Mouse (Mus musculus) midbrain, embryonic 13.5 days (tissue): ENCODE results near the gene Mettl11b. TPM values are rescaled to one million over a fixed set of nuclear protein-coding genes. Genes with fewer than 3 reads are reported as not detected.

Experiments
- ATAC-seq: fragments of 200-750 bp; cut with Nextera tagmentation; 2 replicates; pipeline ENCODE4 v1.8.0; 2017; ENCODE audit warnings: mild to moderate bottlenecking, moderate TSS enrichment, moderate library complexity
- H3K27ac ChIP-seq: fragments of 300-500 bp; sonication (generic); 2 replicates; pipeline ENCODE4 v1.5.1; 2015; ENCODE audit warnings: inconsistent platforms, mild to moderate bottlenecking, moderate library complexity
- H3K27me3 ChIP-seq: fragments of 300-500 bp; sonication (generic); 2 replicates; pipeline ENCODE4 v1.6.1; 2015; ENCODE audit warnings: mild to moderate bottlenecking, inconsistent platforms
- H3K36me3 ChIP-seq: fragments of 300-500 bp; sonication (generic); 2 replicates; pipeline ENCODE4 v1.6.1; 2015; ENCODE audit warnings: mild to moderate bottlenecking, inconsistent platforms
- H3K4me1 ChIP-seq: fragments of 300-500 bp; sonication (generic); replicated peaks from 2 replicates; pipeline ENCODE4 v1.6.1; 2015; ENCODE audit warnings: inconsistent platforms
- H3K4me2 ChIP-seq: fragments of 300-500 bp; sonication (generic); replicated peaks from 2 replicates; pipeline ENCODE4 v1.6.1; 2015; ENCODE audit warnings: moderate library complexity, mild to moderate bottlenecking, inconsistent platforms
- H3K4me3 ChIP-seq: fragments of 300-500 bp; sonication (generic); replicated peaks from 2 replicates; pipeline ENCODE4 v1.5.1; 2015; ENCODE audit warnings: mild to moderate bottlenecking, inconsistent platforms
- H3K9ac ChIP-seq: fragments of 300-500 bp; sonication (generic); replicated peaks from 2 replicates; pipeline ENCODE4 v1.6.1; 2015; ENCODE audit warnings: mild to moderate bottlenecking, inconsistent platforms
- H3K9me3 ChIP-seq: fragments of 300-500 bp; sonication (generic); 2 replicates; pipeline ENCODE4 v1.6.1; 2016; ENCODE audit warnings: mild to moderate bottlenecking, inconsistent platforms
- WGBS: fragments of 180-500 bp; shearing (Covaris S2); methylation state at CpG from one replicate; pipeline ENCODE4 v1.1.7; 2015; 5-methylcytosine and 5-hydroxymethylcytosine counted together
- polyA plus RNA-seq: library from polyadenylated mRNA; unstranded; fragments of >200 nt; fragmentation: Nextera tagmentation; extraction: Ambion mirVana; gene quantifications from 2 replicates; pipeline ENCODE4 v1.2.1, GENCODE M21; 2015

Gene Mettl11b
- polyA plus RNA-seq, 1 experiment from 2014 or later: 0.39 TPM

DNA sequence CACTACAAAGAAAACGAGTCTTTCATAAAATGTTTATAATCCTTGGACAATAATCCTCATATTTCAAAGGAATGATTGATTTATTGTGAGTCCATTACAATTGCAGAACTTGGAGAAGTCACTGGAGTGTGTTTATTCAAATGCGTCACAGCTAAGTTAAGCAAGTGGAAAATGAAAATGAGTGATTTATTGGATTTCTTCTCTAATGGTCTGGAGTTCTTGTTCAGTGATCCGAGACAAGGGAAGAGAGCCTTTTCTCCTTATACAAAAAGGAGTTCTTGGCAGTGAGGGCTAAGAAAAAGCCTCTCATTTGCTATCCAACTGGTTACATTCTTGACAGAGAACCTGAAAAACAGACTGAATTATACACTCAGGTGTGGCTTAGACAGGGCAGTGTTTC is 42.9 kb downstream of the Mettl11b start:
- ATAC-seq: no peak
- no peak overlapping the region for H3K4me3 ChIP-seq
- 61% methylated on average over 3 of the region's 3 CpGs for WGBS
- no peaks in the 10 kb centered on the region for H3K4me1 ChIP-seq
- no peak overlapping the region for H3K9ac ChIP-seq
- H3K27ac ChIP-seq: no peak overlapping the region
- no peak overlapping the region for H3K4me2 ChIP-seq
- H3K27me3 ChIP-seq: no peaks in the 10 kb centered on the region
- no peaks in the 10 kb centered on the region for H3K36me3 ChIP-seq
- H3K9me3 ChIP-seq: no peaks in the 10 kb centered on the region

DNA sequence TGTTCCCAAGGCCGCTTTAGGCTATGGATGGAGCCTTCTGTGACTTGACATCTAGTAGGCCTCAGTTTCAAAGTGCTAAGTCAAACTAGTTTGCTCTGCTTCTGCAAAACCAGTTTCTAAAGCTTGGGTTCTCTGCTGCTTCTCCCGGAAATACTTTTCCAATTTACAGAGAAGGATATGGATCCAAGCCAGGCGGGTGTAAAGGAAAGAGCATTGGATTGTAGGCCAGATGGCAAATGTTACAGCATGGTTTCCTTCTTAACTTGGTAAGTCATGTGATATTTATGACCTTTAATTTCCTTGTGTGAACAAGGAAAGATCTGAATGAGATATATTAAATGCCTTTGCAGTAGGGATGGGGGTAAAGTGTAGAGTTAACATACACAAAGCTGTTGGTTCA is 52.2 kb downstream of the Mettl11b start:
- Histone ChIP-seq H3K4me2 (no peak overlapping the region), H3K4me1 (no peaks in the 10 kb centered on the region), H3K27me3 (no peaks in the 10 kb centered on the region), H3K9ac (no peak overlapping the region), H3K4me3 (no peak overlapping the region), H3K36me3 (no peaks in the 10 kb centered on the region), H3K9me3 (no peaks in the 10 kb centered on the region), H3K27ac (no peak overlapping the region)
- WGBS: 97% methylated on average over 3 of the region's 3 CpGs
- no peak for ATAC-seq

DNA sequence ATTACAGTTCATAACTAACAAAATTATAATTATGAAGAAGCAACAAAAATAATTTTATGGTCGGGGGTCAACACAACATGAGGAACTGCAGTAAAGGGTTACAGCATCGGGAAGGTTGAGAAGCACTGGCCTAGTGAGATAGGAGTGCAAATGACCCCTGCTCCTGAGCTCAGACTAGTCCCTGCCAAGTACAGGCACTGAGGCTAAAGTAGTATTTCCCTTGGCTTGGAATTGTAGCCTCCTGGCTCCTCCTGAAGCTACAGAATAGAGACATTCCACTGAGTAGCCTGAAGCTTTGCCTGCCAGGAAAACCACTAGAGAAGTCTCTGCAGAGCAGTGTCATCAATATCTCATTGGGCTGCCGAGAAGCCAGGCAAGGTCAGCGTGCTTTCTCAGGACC is 53.7 kb downstream of the Mettl11b start:
- Histone ChIP-seq H3K27me3 (no peaks in the 10 kb centered on the region), H3K36me3 (no peaks in the 10 kb centered on the region), H3K4me2 (no peak overlapping the region), H3K9me3 (no peaks in the 10 kb centered on the region), H3K4me1 (no peaks in the 10 kb centered on the region), H3K27ac (no peak overlapping the region), H3K9ac (no peak overlapping the region), H3K4me3 (no peak overlapping the region)
- 89% methylated on average over 4 of the region's 4 CpGs for WGBS
- no peak for ATAC-seq

DNA sequence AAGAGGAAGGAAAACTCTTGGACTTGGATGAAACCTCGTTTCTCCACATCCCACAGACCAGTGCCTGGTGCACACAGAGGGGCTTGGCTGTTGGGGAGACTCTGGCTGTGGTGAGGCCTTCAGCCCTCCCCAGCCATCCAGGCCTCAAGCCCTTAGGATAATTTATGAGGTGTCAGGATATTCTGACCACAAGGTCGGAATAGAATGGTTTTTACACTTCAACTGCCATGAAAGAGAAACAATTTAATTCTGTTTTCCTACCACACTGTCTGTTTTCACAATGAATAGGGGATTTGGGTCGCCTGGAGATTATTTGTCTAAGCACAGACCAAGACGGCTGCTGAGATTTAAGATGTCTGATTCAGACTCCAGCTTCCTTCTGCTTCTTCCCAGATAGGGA is 54.3 kb downstream of the Mettl11b start:
- no peak overlapping the region for H3K4me2 ChIP-seq
- ATAC-seq: no peak
- no peaks in the 10 kb centered on the region for H3K4me1 ChIP-seq
- no peak overlapping the region for H3K9ac ChIP-seq
- no peaks in the 10 kb centered on the region for H3K27me3 ChIP-seq
- WGBS: 25% methylated on average over 4 of the region's 4 CpGs
- H3K36me3 ChIP-seq: no peaks in the 10 kb centered on the region
- H3K27ac ChIP-seq: no peak overlapping the region
- H3K9me3 ChIP-seq: no peaks in the 10 kb centered on the region
- no peak overlapping the region for H3K4me3 ChIP-seq

DNA sequence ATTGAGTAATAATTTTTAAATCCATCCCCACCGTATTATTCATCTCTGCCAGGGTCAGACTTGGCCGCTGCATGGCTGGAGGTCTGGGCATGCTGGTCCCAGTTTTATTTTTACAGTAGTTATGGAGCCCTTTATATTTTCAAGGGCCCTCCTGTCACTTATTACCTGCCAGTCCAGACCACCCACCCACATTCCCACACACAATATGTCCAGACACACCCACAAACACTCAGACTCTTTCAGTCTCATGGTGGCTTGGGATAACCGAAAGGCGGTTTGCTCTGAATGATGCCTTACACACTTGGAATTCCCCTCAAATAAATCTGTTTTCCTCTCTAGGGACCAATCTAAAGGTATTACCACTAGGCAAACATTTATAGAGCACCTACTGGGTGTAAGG is 55.1 kb downstream of the Mettl11b start:
- Histone ChIP-seq H3K4me3 (no peak overlapping the region), H3K27ac (no peak overlapping the region), H3K9ac (no peak overlapping the region), H3K36me3 (no peaks in the 10 kb centered on the region), H3K4me2 (no peak overlapping the region), H3K9me3 (no peaks in the 10 kb centered on the region), H3K4me1 (no peaks in the 10 kb centered on the region), H3K27me3 (no peaks in the 10 kb centered on the region)
- ATAC-seq: no peak
- 88% methylated on average over 4 of the region's 4 CpGs for WGBS

DNA sequence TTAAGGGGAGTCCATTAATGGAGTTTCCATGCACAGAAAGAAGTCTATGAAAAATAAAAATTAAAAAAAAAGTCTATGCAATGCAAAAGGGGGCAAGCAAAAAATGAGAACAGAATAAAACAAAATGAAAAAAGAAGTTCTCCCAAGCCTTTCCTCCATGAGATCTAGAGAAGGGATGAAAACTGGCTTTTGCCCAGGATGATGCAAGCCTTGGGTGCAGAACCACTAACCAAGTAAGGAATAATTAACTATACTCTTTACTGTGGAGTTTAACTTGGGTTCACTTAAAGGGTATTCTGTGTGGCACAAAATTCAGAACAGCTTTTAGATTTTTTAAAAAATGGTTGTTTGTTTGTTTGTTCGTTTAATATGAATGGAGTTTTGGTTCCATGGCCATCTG is 62.6 kb downstream of the Mettl11b start:
- H3K4me2 ChIP-seq: no peak overlapping the region
- no peaks in the 10 kb centered on the region for H3K4me1 ChIP-seq
- H3K36me3 ChIP-seq: no peaks in the 10 kb centered on the region
- no peaks in the 10 kb centered on the region for H3K9me3 ChIP-seq
- no peak for ATAC-seq
- no peak overlapping the region for H3K4me3 ChIP-seq
- 89% methylated on average over 1 of the region's 1 CpGs for WGBS
- H3K27ac ChIP-seq: no peak overlapping the region
- no peak overlapping the region for H3K9ac ChIP-seq
- H3K27me3 ChIP-seq: no peaks in the 10 kb centered on the region

DNA sequence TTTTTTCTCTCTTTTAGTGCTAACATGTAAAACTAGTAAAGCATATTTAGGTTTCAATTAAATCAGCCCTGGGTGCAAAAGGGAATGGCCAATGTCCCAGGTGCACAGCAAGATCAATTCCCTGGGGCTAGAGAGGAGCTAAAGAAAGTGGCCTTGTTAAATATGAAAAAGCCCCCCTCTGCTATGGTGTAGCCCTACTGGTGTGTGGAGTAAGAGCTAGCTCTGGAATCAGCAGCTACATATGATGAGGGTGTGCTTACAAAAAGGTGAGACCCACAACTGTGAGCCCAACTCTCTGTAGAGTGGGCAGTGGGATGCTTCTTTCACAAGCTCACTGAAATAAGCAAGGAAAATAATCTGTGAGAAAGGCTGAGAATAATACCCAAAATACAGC is 66.5 kb downstream of the Mettl11b start:
- H3K9me3 ChIP-seq: no peaks in the 10 kb centered on the region
- no peak overlapping the region for H3K27ac ChIP-seq
- H3K4me3 ChIP-seq: no peak overlapping the region
- H3K9ac ChIP-seq: no peak overlapping the region
- no peak overlapping the region for H3K4me2 ChIP-seq
- no peaks in the 10 kb centered on the region for H3K27me3 ChIP-seq
- no peaks in the 10 kb centered on the region for H3K36me3 ChIP-seq
- H3K4me1 ChIP-seq: no peaks in the 10 kb centered on the region
- no peak for ATAC-seq

DNA sequence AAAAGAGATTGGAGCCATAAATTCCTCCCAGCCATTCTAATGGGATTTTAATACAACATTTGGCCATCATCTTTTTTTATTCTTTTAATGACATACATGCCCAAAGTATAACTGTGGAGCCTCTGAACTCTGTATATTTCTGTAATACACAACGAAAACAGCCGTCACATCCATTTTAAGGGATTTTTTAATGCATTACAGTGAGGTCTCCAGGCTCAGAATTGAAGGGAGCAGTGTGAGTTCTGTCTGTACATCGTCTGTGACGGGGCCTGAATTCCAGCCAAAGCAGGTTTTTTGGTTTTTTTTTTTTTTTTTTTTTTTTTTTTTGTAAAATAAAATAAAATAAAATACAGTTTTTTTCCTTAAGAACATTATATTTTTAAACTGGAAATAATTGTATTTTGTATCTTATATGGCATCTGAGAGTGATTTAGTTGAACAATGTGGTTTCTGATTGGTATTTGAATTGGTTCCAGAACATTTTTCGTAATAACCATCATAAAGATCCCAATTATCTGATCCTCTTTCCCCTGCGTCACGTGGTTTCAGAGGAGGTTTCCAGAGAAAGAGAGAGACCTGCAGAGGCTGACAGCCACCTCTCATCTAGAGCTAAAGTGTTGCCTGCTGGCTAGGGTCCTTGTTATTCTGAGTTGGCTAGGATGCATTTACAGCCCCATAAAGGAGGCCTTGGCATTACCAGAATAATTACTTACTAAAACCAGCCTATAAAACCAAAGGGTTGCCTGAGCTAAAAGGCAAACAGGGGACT is 67.1 kb downstream of the Mettl11b start:
- Histone ChIP-seq H3K4me1 (no peaks in the 10 kb centered on the region), H3K36me3 (no peaks in the 10 kb centered on the region), H3K27ac (no peak overlapping the region), H3K9ac (no peak overlapping the region), H3K9me3 (no peaks in the 10 kb centered on the region), H3K27me3 (no peaks in the 10 kb centered on the region), H3K4me3 (no peak overlapping the region), H3K4me2 (no peak overlapping the region)
- 77% methylated on average over 7 of the region's 7 CpGs for WGBS
- ATAC-seq: no peak

DNA sequence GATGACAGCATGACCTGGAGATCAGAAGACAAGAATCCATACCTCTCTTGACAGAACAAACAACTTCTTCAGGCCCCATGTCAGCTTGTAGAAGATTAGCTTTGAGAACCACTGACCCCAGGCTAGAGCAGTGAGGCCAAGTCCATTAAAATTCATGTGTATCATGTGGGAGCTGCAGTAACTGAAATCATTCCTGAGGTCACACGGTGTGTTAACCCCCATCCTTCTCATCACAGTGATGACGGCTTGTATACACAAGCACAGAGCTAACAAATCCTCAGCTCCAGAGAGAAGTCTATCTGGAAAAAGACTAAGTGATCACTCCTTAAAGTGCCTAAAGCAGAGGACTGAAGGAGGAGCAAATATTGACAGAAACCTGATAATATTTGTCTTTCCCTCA is 68.0 kb downstream of the Mettl11b start:
- no peaks in the 10 kb centered on the region for H3K27me3 ChIP-seq
- no peak overlapping the region for H3K27ac ChIP-seq
- 73% methylated on average over 2 of the region's 2 CpGs for WGBS
- no peaks in the 10 kb centered on the region for H3K4me1 ChIP-seq
- no peaks in the 10 kb centered on the region for H3K9me3 ChIP-seq
- ATAC-seq: peak; percentile 48; the same call in 1 of the 2 replicates
- H3K4me2 ChIP-seq: no peak overlapping the region
- no peaks in the 10 kb centered on the region for H3K36me3 ChIP-seq
- no peak overlapping the region for H3K9ac ChIP-seq
- no peak overlapping the region for H3K4me3 ChIP-seq

DNA sequence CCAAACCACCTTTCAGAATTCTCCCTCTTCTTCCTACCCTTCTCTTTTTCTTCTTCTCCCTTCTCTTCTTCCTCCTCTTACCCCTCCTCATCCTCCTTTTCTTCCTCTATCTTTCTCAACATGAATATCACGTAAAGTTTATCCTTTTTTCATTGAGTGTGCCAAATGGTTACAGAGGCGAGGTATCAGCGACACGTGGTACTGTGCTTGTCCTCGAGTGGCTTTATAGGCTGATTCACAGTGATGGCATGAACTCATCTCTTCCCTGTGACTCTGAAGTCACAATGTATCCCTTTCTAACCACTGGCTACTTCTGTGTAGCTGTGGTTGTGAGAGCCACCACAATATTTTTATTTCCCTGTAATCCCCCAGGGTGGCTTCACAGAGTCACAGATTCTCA is 68.6 kb downstream of the Mettl11b start:
- no peaks in the 10 kb centered on the region for H3K36me3 ChIP-seq
- H3K9ac ChIP-seq: no peak overlapping the region
- 94% methylated on average over 5 of the region's 5 CpGs for WGBS
- no peak overlapping the region for H3K4me2 ChIP-seq
- H3K27me3 ChIP-seq: no peaks in the 10 kb centered on the region
- no peak overlapping the region for H3K4me3 ChIP-seq
- H3K4me1 ChIP-seq: no peaks in the 10 kb centered on the region
- no peak overlapping the region for H3K27ac ChIP-seq
- no peak for ATAC-seq
- H3K9me3 ChIP-seq: no peaks in the 10 kb centered on the region

Other genes with a start within 250 kb of the Mettl11b start
- 89.8 and 98.8 TPM in 2 replicates for gene Kifap3, start 54.4 kb upstream of the Mettl11b start, polyA plus RNA-seq
- 16.1 and 20.7 TPM in 2 replicates for gene Scyl3, start 203.9 kb upstream of the Mettl11b start, polyA plus RNA-seq